Mouse (Mus musculus) liver, adult (tissue): ENCODE data around the gene Lhpp.

Source experiments
- GATA4 ChIP-seq: IDR thresholded peaks from 2 replicates; pipeline ENCODE4 v1.6.1; 2014; ENCODE audit warnings: mild to moderate bottlenecking, low read length; ENCODE audit not compliant: insufficient replicate concordance

Lhpp gene

GRCm38 (mm10) chr7:132593762-132594161, 16.7 kb upstream of the Lhpp start:
- TF ChIP-seq GATA4, result no peak

- no peak for TF ChIP-seq GATA4
Measured at GRCm38 (mm10) chr7:132594325-132594724, 16.1 kb upstream of the Lhpp start.

GRCm38 (mm10) chr7:132595787-132596186, 14.7 kb upstream of the Lhpp start:
- no peak for TF ChIP-seq GATA4

- no peak for TF ChIP-seq GATA4
Measured at GRCm38 (mm10) chr7:132596557-132597250, 13.7 kb upstream of the Lhpp start.

- no peak for TF ChIP-seq GATA4
Measured at GRCm38 (mm10) chr7:132597251-132598041, 13.0 kb upstream of the Lhpp start.

- TF ChIP-seq GATA4, result no peak
Measured at GRCm38 (mm10) chr7:132599071-132599975, 11.1 kb upstream of the Lhpp start, which contains the start of gene Nkx1-2. Gene Nkx1-2, minus strand, starts transcription at chr7:132599637.

GRCm38 (mm10) chr7:132600026-132600425, 10.4 kb upstream of the Lhpp start:
- TF ChIP-seq GATA4, result no peak

GRCm38 (mm10) chr7:132600926-132601325, 9.5 kb upstream of the Lhpp start:
- TF ChIP-seq GATA4, result no peak

GRCm38 (mm10) chr7:132604720-132605119, 5.7 kb upstream of the Lhpp start:
- TF ChIP-seq GATA4, result no peak

- no peak for TF ChIP-seq GATA4
Measured at GRCm38 (mm10) chr7:132605689-132606088, 4.7 kb upstream of the Lhpp start.

GRCm38 (mm10) chr7:132608316-132609020, 2.0 kb upstream of the Lhpp start:
- TF ChIP-seq GATA4, result no peak

GRCm38 (mm10) chr7:132611530-132611929, 1.1 kb downstream of the Lhpp start:
- TF ChIP-seq GATA4, result peak; percentile 22; the same call in 1 of the 2 replicates

- TF ChIP-seq GATA4, result no peak; the same call in 1 of the 2 replicates
Measured at GRCm38 (mm10) chr7:132615346-132615745, 4.9 kb downstream of the Lhpp start.

- no peak for TF ChIP-seq GATA4
Measured at GRCm38 (mm10) chr7:132616391-132616790, 6.0 kb downstream of the Lhpp start.

- TF ChIP-seq GATA4, result no peak
Measured at GRCm38 (mm10) chr7:132617021-132617564, 6.7 kb downstream of the Lhpp start.

GRCm38 (mm10) chr7:132619549-132619948, 9.1 kb downstream of the Lhpp start:
- no peak for TF ChIP-seq GATA4
